Mouse (Mus musculus) forebrain, postnatal 0 days (tissue): Measurements from ENCODE around the gene Dnaaf1. TPM values are rescaled to one million over a fixed set of nuclear protein-coding genes. Genes with fewer than 3 reads are reported as not detected.
A peak's percentile ranks its signal among the peaks of the same experiment; 100 is the strongest.

Source experiments
- ATAC-seq: fragments of 200-750 bp; cut with Nextera tagmentation; 2 replicates; pipeline ENCODE4 v1.8.0; 2017; ENCODE audit warnings: mild to moderate bottlenecking, moderate library complexity
- DNase-seq: peaks from one replicate; pipeline ENCODE4 v3.0.0-alpha.2; 2015
- H3K27ac ChIP-seq: fragments of 300-500 bp; sonication (generic); 2 replicates; pipeline ENCODE4 v1.5.1; 2014; ENCODE audit warnings: low read depth, mild to moderate bottlenecking, antibody characterized with exemption, low read length, moderate library complexity, mixed read lengths
- H3K27me3 ChIP-seq: fragments of 300-500 bp; sonication (generic); 2 replicates; pipeline ENCODE4 v1.6.1; 2014; ENCODE audit warnings: mild to moderate bottlenecking, low read length, mixed read lengths; ENCODE audit not compliant: insufficient read depth
- H3K36me3 ChIP-seq: fragments of 300-500 bp; sonication (generic); 2 replicates; pipeline ENCODE4 v1.6.1; 2014; ENCODE audit warnings: mild to moderate bottlenecking, moderate library complexity; ENCODE audit not compliant: insufficient read depth
- H3K4me1 ChIP-seq: fragments of 300-500 bp; sonication (generic); 2 replicates; pipeline ENCODE4 v1.6.1; 2014; ENCODE audit warnings: antibody characterized with exemption; ENCODE audit not compliant: insufficient read depth
- H3K4me2 ChIP-seq: fragments of 300-500 bp; sonication (generic); 2 replicates; pipeline ENCODE4 v1.6.1; 2014; ENCODE audit warnings: low read depth, mild to moderate bottlenecking, moderate library complexity
- H3K4me3 ChIP-seq: fragments of 300-500 bp; sonication (generic); 2 replicates; pipeline ENCODE4 v1.5.1; 2014; ENCODE audit warnings: low read depth, low read length, mixed read lengths
- H3K9ac ChIP-seq: fragments of 300-500 bp; sonication (generic); 2 replicates; pipeline ENCODE4 v1.6.1; 2014; ENCODE audit warnings: mild to moderate bottlenecking
- H3K9me3 ChIP-seq: fragments of 300-500 bp; sonication (generic); 2 replicates; pipeline ENCODE4 v1.6.1; 2016; ENCODE audit warnings: low read length
- CTCF ChIP-seq: sonication (generic); IDR thresholded peaks from 2 replicates; pipeline ENCODE4 v1.5.1; 2016; ENCODE audit warnings: antibody characterized with exemption, control low read depth, low read depth
- WGBS: fragments of 180-500 bp; shearing (Covaris S2); extraction: QIAGEN DNeasy Blood & Tissue Kit; methylation state at CpG from one replicate; pipeline ENCODE4 v1.1.7; 2014; 5-methylcytosine and 5-hydroxymethylcytosine counted together
- polyA plus RNA-seq: library from polyadenylated mRNA; unstranded; fragments of >200 nt; fragmentation: Nextera tagmentation; extraction: Ambion mirVana; gene quantifications from 2 replicates; pipeline ENCODE4 v1.2.1, GENCODE M21; 2015
- total RNA-seq: library from RNA; depleted of rRNA; stranded (reverse); fragments of >200 nt; gene quantifications from 2 replicates; pipeline ENCODE4 v1.2.3, GENCODE M21; 2014

Dnaaf1 gene
- total and polyA plus RNA-seq, 2 experiments from 2014 or later, result 0.98 TPM; not detected in 1

DNA sequence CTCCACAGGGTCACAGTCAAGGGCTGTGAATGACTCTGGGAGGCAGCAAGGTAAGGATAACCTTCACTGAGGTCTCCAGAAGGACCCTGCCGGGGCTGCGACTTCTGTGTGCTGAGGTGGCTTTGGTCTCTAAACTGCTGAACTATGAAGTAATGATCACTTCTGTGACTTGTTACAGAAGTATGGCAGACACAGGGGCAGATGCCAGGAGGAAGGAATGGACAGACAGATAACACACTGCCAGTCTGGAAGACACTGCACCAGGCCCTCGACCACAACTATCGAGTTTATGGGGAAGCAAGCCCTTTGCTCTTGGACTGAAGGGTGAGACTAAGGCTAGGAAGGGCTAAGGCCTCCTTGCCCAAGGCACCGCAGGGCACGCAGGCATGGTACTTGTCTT lies 3.9 kb upstream of the Dnaaf1 start:
- no peak for DNase-seq
- Histone ChIP-seq H3K4me3 (no peak overlapping the region), H3K9ac (no peak overlapping the region), H3K27ac (no peak overlapping the region), H3K4me1 (peaks cover 5% of the 10 kb centered on the region), H3K27me3 (no peaks in the 10 kb centered on the region), H3K36me3 (peaks cover 11% of the 10 kb centered on the region), H3K9me3 (no peaks in the 10 kb centered on the region), H3K4me2 (no peak overlapping the region)
- TF ChIP-seq CTCF, result no peak
- no peak for ATAC-seq
- WGBS, result 90% methylated on average over 6 of the region's 6 CpGs

- Histone ChIP-seq H3K9ac (no peak overlapping the region), H3K27ac (no peak overlapping the region), H3K27me3 (no peaks in the 10 kb centered on the region), H3K9me3 (no peaks in the 10 kb centered on the region), H3K4me3 (no peak overlapping the region), H3K4me1 (peaks cover 5% of the 10 kb centered on the region), H3K36me3 (peaks cover 5% of the 10 kb centered on the region; the same call in 1 of the 2 replicates), H3K4me2 (no peak overlapping the region)
- DNase-seq (no peak), ATAC-seq (no peak)
- WGBS, result 92% methylated on average over 4 of the region's 4 CpGs
- no peak for TF ChIP-seq CTCF
These were observed 2.6 kb upstream of the Dnaaf1 start for GRCm38 (mm10) chr8:119572411-119572810.

- peak overlapping the region; percentile 81 for H3K9ac ChIP-seq
- no peaks in the 10 kb centered on the region for H3K36me3 ChIP-seq
- TF ChIP-seq CTCF, result no peak
- ATAC-seq (no peak), DNase-seq (no peak)
- peaks cover 5% of the 10 kb centered on the region for H3K4me1 ChIP-seq
- H3K27me3 ChIP-seq, result no peaks in the 10 kb centered on the region
- WGBS, result 4% methylated on average over 15 of the region's 16 CpGs
- peak overlapping the region; percentile 83 for H3K4me2 ChIP-seq
- peak overlapping the region; percentile 89 for H3K4me3 ChIP-seq
- no peaks in the 10 kb centered on the region for H3K9me3 ChIP-seq
- H3K27ac ChIP-seq, result peak overlapping the region; percentile 77
These were observed 311 bp downstream of the Dnaaf1 start for GRCm38 (mm10) chr8:119575366-119575726.

DNA sequence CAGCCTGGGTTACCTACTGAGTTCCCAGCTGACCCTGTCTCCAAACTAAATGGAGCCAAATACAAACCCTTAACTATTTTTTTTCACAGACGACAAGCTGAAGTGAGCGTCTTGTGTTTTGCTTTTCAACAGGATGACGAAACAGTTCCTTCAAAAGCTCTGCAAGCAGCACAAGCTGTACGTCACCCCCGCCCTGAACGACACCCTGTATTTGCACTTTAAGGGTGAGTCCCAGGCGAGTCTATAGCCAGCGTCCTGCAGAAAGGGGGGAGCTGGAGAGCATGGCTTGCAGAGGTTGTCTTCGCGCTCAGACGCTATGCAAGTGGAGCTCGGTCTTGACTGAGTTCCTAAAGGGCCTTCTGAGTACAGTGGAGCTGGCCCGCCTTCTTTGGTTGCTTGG lies 4.1 kb downstream of the Dnaaf1 start:
- 44% methylated on average over 13 of the region's 13 CpGs for WGBS
- no peaks in the 10 kb centered on the region for H3K4me1 ChIP-seq
- no peaks in the 10 kb centered on the region for H3K9me3 ChIP-seq
- no peak for DNase-seq
- H3K4me3 ChIP-seq, result no peak overlapping the region
- no peaks in the 10 kb centered on the region for H3K36me3 ChIP-seq
- H3K27ac ChIP-seq, result no peak overlapping the region
- no peaks in the 10 kb centered on the region for H3K27me3 ChIP-seq
- no peak overlapping the region for H3K9ac ChIP-seq
- no peak overlapping the region for H3K4me2 ChIP-seq
- TF ChIP-seq CTCF, result no peak
- ATAC-seq, result no peak

DNA sequence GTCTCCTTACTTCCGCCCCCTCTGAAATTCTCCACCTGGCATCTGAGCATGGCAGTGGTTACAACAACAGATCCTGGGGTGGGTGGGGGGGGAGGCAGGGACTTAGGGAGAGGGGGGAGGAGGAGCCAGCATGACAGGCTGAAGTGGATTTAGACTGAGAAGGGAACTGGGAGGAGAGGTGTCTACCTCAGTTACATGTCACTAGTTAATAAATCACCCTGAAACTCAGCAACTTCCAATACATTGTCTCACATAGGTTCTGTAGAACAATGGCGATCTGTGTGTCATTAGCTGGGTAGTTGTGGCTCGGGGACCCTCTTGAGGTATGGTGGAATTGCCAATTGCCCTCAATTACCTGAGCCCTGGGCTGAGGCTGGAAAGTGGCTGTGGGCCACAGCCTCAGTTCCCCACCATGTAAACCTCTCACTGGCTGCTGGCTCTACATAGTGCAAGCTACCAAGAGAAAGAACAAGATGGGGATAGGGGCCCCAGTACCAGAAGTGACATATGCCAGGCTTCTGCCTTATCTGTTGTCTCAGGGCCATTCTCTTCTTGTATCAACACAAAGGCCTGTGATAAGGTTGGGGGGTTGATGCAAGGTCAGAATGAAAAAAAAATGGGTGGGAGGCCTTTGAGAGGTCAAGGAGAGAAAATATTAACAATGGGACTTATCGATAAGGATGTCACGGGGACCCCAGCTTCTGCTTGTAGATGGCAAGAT lies 5.6 kb downstream of the Dnaaf1 start:
- no peak for TF ChIP-seq CTCF
- Histone ChIP-seq H3K27ac (no peak overlapping the region), H3K4me2 (no peak overlapping the region), H3K36me3 (no peaks in the 10 kb centered on the region), H3K27me3 (no peaks in the 10 kb centered on the region), H3K4me1 (no peaks in the 10 kb centered on the region), H3K9me3 (no peaks in the 10 kb centered on the region), H3K9ac (no peak overlapping the region), H3K4me3 (no peak overlapping the region)
- DNase-seq (no peak), ATAC-seq (no peak)
- WGBS, result 90% methylated on average over 5 of the region's 5 CpGs

DNA sequence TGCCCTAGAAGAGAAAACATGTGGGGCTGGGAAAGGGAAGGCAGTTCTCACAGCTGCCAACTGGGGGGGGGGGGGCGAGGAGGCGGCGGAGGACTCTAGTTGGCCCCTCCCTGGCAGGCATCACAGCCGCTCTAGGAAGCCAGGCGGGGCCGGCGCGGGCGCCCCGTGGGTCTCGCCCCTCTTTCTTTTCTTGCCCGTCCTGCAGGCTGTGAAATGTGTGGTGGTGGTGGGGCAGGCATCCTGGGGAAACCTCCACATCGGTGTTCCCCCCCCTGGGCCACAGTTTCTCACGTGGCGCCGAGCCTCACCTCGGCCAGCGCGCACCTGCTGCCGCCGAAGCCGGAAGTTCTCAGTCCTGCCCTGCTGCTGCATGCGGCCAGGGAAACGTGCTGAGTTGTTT lies 10.9 kb downstream of the Dnaaf1 start:
- TF ChIP-seq CTCF, result no peak
- no peak for ATAC-seq

GRCm38 (mm10) chr8:119588321-119588720 lies 13.3 kb downstream of the Dnaaf1 start:
- no peaks in the 10 kb centered on the region for H3K9me3 ChIP-seq
- no peak for TF ChIP-seq CTCF
- ATAC-seq (no peak), DNase-seq (no peak)
- H3K4me2 ChIP-seq, result no peak overlapping the region
- H3K27ac ChIP-seq, result no peak overlapping the region
- 72% methylated on average over 4 of the region's 4 CpGs for WGBS
- H3K4me1 ChIP-seq, result no peaks in the 10 kb centered on the region
- H3K4me3 ChIP-seq, result no peak overlapping the region
- no peaks in the 10 kb centered on the region for H3K27me3 ChIP-seq
- no peaks in the 10 kb centered on the region for H3K36me3 ChIP-seq
- H3K9ac ChIP-seq, result no peak overlapping the region

More for the DNA sequence above, 10.9 kb downstream of the Dnaaf1 start:
- WGBS, result 23% methylated on average over 23 of the region's 24 CpGs
- Histone ChIP-seq H3K9me3 (no peaks in the 10 kb centered on the region), H3K4me2 (peak overlapping the region; percentile 50), H3K4me3 (peak overlapping the region; percentile 26), H3K27me3 (no peaks in the 10 kb centered on the region), H3K4me1 (no peaks in the 10 kb centered on the region), H3K9ac (0 out of 2 replicates have a peak overlapping the region, but pooled peaks have one; percentile 25), H3K36me3 (no peaks in the 10 kb centered on the region), H3K27ac (no peak overlapping the region)
- no peak for DNase-seq
